Mouse (Mus musculus) kidney, adult 2 months (tissue): ENCODE results near the gene Kcnj4.

Source experiments
- CTCF ChIP-seq: fragments of 200-500 bp; conservative IDR thresholded peaks from 2 replicates; pipeline ENCODE4 v1.5.1; 2011; ENCODE audit warnings: low read depth, mild to moderate bottlenecking, control low read depth, low read length, moderate library complexity, mixed read lengths; ENCODE audit not compliant: insufficient read depth, insufficient read length
- POLR2A ChIP-seq: fragments of 200-500 bp; IDR thresholded peaks from one replicate; pipeline ENCODE4 v1.6.1; 2011; ENCODE audit warnings: low read depth, low read length, control low read depth

DNA sequence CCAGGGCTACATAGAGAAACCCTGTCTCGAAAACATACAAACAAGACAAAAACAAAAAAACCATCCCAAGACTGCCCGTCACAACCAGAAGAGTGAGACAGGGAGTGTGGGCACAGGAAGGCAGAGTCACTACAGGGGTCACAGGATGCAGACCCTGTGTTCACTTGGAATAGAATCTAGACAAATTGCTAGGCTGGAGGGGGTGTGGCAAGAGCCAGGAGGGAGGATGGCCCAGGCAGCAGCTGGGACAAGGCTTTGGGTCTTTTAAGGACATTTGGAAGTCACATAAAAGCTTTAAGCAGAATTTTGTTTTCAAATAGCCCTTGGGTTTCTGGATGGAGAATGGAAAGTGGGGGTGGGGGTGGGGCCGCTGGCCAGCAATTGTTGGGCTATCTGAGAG is 13.5 kb upstream of the Kcnj4 start:
- TF ChIP-seq POLR2A, result no peak
- no peak for TF ChIP-seq CTCF
